Mouse (Mus musculus): ENCODE measurements at regions not wholly inside any gene's neighbourhood (a gene's known extent, or its start where the extent isn't known, plus 50 kb on each side); places are given as distances from the start of the nearest gene placed in this dataset.

GRCm38 (mm10) chr19:52606859-52607258 is 342.8 kb downstream of the Ins1 start:
- Histone ChIP-seq H3K36me3 (ENCODE audit: control insufficient read depth in 1 of 2, insufficient read depth in 2 of 2, low read length in 2 of 2) (no peaks in the 10 kb centered on the region), H3K27me3 (ENCODE audit: control insufficient read depth in 1 of 2, insufficient read depth in 2 of 2, low read length in 2 of 2) (no peaks in the 10 kb centered on the region), H3K4me1 (ENCODE audit: control insufficient read depth in 1 of 2, insufficient read depth in 2 of 2, low read length in 2 of 2) (no peaks in the 10 kb centered on the region), H3K79me2 (ENCODE audit: control insufficient read depth, insufficient read depth, low read length, poor library complexity) (no peaks in the 10 kb centered on the region), H3K4me3 (ENCODE audit: control insufficient read depth in 1 of 2, insufficient read depth in 1 of 2, low read depth in 2 of 2, low read length in 2 of 2) (no peak overlapping the region), H3K9me3 (replicated peaks; ENCODE audit: insufficient read depth, low read length) (no peaks in the 10 kb centered on the region), H3K9ac (ENCODE audit: control insufficient read depth, low read depth, low read length, poor library complexity, severe bottlenecking) (no peak overlapping the region), H3K27ac (ENCODE audit: control insufficient read depth, low read depth, low read length) (no peak overlapping the region)
- TF ChIP-seq USF2 (IDR thresholded peaks at IDR 0.05; ENCODE audit: borderline replicate concordance in 1 of 2, insufficient read depth in 1 of 2, low read depth in 1 of 2, low read length in 2 of 2): no peak
- no peak for TF ChIP-seq TBP (IDR thresholded peaks at IDR 0.05; ENCODE audit: low read depth, low read length)
- no peak for TF ChIP-seq CHD1 (IDR thresholded peaks at IDR 0.05; ENCODE audit: low read depth, low read length)
- no peak for TF ChIP-seq SIN3A (IDR thresholded peaks at IDR 0.05; ENCODE audit: low read length)
- TF ChIP-seq RAD21 (IDR thresholded peaks at IDR 0.05; ENCODE audit: low read depth, low read length): no peak
- no peak for TF ChIP-seq KAT2A (conservative IDR thresholded peaks at IDR 0.05; ENCODE audit: low read depth, low read length)
- no peak for TF ChIP-seq POLR2AphosphoS5 (IDR thresholded peaks at IDR 0.05; ENCODE audit: borderline replicate concordance, low read depth, low read length)
- no peak for TF ChIP-seq GABPA (IDR thresholded peaks at IDR 0.05; ENCODE audit: low read depth, low read length)
- TF ChIP-seq GATA1 (IDR thresholded peaks at IDR 0.05; ENCODE audit: low read depth, low read length): no peak
- no peak for TF ChIP-seq UBTF (IDR thresholded peaks at IDR 0.05; ENCODE audit: borderline replicate concordance, insufficient read depth, low read depth, low read length)
- no peak for TF ChIP-seq MYC (IDR thresholded peaks at IDR 0.05; ENCODE audit: low read depth, low read length)
- no peak for TF ChIP-seq ZKSCAN1 (IDR thresholded peaks at IDR 0.05; ENCODE audit: low read depth, low read length)
- TF ChIP-seq MAZ (IDR thresholded peaks at IDR 0.05; ENCODE audit: low read depth, low read length): no peak
- no peak for TF ChIP-seq MEF2A (IDR thresholded peaks at IDR 0.05; ENCODE audit: extremely low read depth, insufficient replicate concordance, low read depth, low read length, poor library complexity, severe bottlenecking)
- TF ChIP-seq ELF1 (IDR thresholded peaks at IDR 0.05; ENCODE audit: low read depth, low read length): no peak
- TF ChIP-seq ZNF384 (IDR thresholded peaks at IDR 0.05; ENCODE audit: low read depth, low read length): no peak
- TF ChIP-seq CHD2 (IDR thresholded peaks at IDR 0.05; ENCODE audit: low read length): no peak
- TF ChIP-seq TCF12 (IDR thresholded peaks at IDR 0.05; ENCODE audit: low read depth, low read length): no peak
- no peak for TF ChIP-seq ETS1 (IDR thresholded peaks at IDR 0.05; ENCODE audit: low read depth, low read length)
- no peak for DNase-seq (ENCODE audit: low read depth, low spot score)

DNA sequence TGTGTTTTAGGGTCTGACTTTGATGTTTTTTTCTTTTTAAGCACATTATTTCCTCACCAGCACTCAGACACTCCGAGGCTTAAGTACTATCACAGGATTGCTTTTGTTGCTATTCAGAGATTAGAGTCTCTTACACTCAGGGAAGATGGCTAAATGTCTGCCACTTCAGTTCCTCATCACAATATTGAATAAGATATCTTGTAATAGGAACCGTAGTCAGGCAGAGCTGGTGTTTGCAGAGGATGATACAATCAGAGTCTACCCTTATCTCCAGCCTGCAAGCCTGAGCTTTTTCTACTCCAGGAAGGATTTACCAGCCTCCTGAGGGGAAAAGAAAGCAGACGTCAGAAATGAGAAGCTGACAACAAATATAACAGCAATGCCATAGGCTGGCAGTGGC is 336.3 kb downstream of the Ins1 start:
- Histone ChIP-seq H3K27ac (ENCODE audit: control insufficient read depth, low read depth, low read length) (no peak overlapping the region), H3K4me1 (ENCODE audit: control insufficient read depth in 1 of 2, insufficient read depth in 2 of 2, low read length in 2 of 2) (no peaks in the 10 kb centered on the region), H3K9ac (ENCODE audit: control insufficient read depth, low read depth, low read length, poor library complexity, severe bottlenecking) (no peak overlapping the region), H3K79me2 (ENCODE audit: control insufficient read depth, insufficient read depth, low read length, poor library complexity) (no peaks in the 10 kb centered on the region), H3K27me3 (ENCODE audit: control insufficient read depth in 1 of 2, insufficient read depth in 2 of 2, low read length in 2 of 2) (no peaks in the 10 kb centered on the region), H3K4me3 (ENCODE audit: control insufficient read depth in 1 of 2, insufficient read depth in 1 of 2, low read depth in 2 of 2, low read length in 2 of 2) (no peak overlapping the region), H3K36me3 (ENCODE audit: control insufficient read depth in 1 of 2, insufficient read depth in 2 of 2, low read length in 2 of 2) (no peaks in the 10 kb centered on the region), H3K9me3 (replicated peaks; ENCODE audit: insufficient read depth, low read length) (no peaks in the 10 kb centered on the region; the same call in 1 of the 2 replicates)
- no peak for DNase-seq (ENCODE audit: low read depth, low spot score)
- TF ChIP-seq SMC3 (IDR thresholded peaks at IDR 0.05; ENCODE audit: low read depth, low read length): no peak
- no peak for TF ChIP-seq USF1 (IDR thresholded peaks at IDR 0.05; ENCODE audit: low read depth, low read length)
- TF ChIP-seq MYC (IDR thresholded peaks at IDR 0.05; ENCODE audit: low read depth, low read length): no peak
- no peak for TF ChIP-seq KAT2A (conservative IDR thresholded peaks at IDR 0.05; ENCODE audit: low read depth, low read length)
- TF ChIP-seq MEF2A (IDR thresholded peaks at IDR 0.05; ENCODE audit: extremely low read depth, insufficient replicate concordance, low read depth, low read length, poor library complexity, severe bottlenecking): no peak
- TF ChIP-seq SIN3A (IDR thresholded peaks at IDR 0.05; ENCODE audit: low read length): no peak
- no peak for TF ChIP-seq CHD2 (IDR thresholded peaks at IDR 0.05; ENCODE audit: low read length)
